ENCODE assay signal across 19 mouse cellular contexts in the genomic region with DNA sequence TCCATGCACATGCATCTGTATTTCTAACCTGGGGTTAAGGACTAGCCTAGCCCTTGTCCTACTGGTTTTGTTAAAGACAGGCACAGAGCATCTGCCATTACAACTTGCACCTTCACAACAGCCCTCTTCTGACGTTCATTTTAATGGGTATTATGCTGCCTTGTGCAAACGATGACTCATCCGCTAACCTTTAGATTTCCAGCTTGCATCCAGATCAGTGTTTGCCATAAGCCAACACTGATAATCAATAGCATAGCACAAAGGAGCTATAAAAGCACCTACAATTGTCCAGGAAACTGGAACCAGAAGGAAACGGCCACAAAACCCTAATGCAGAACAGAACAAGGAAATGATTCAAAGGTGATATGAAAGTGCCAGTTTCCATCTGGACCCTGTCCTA.
"Had no signal": no experiment of that assay in that cellular context is flagged by ENCODE, and none has a peak within 500 bp of the region (broad histone marks: within the 10 kb centered on the region; RNA-seq: fewer than 3 reads in every experiment).

No protein-coding gene starts in this region.

- ATAC-seq: lung, postnatal 0 days; midbrain, embryonic 13.5 days; midbrain, embryonic 16.5 days had no signal

- H3K4me1 ChIP-seq: liver, embryonic 13.5 days; midbrain, embryonic 13.5 days; neural tube, embryonic 13.5 days had no signal

- H3K4me2 ChIP-seq: limb, embryonic 13.5 days; liver, embryonic 13.5 days; lung, embryonic 14.5 days; midbrain, embryonic 13.5 days; neural tube, embryonic 13.5 days had no signal

- H3K27ac ChIP-seq: limb, embryonic 10.5 days; limb, embryonic 13.5 days; liver, embryonic 13.5 days; midbrain, embryonic 10.5 days; midbrain, embryonic 13.5 days; neural tube, embryonic 13.5 days had no signal

- DNase-seq: kidney, adult 11 months; kidney, adult 8-10 months; kidney, postnatal 25 days; liver; liver, embryonic 13.5 days; lung, embryonic 14.5 days; retina, postnatal 1 day; thymus, adult 2 months; thymus, postnatal 14 days; thymus, postnatal 4 days had no signal

- H3K27me3 ChIP-seq: liver, embryonic 13.5 days; megakaryocyte, embryonic 14.5 days; midbrain, embryonic 13.5 days had no signal

- H3K36me3 ChIP-seq: limb, embryonic 10.5 days; limb, embryonic 13.5 days; liver, embryonic 13.5 days; midbrain, embryonic 10.5 days; midbrain, embryonic 13.5 days; neural tube, embryonic 13.5 days had no signal

- H3K9me3 ChIP-seq: limb, embryonic 10.5 days; limb, embryonic 13.5 days; liver, embryonic 13.5 days; megakaryocyte, embryonic 14.5 days; midbrain, embryonic 10.5 days; midbrain, embryonic 13.5 days; neural tube, embryonic 13.5 days had no signal

- H3K9ac ChIP-seq: limb, embryonic 13.5 days; liver, embryonic 13.5 days; lung, embryonic 14.5 days; midbrain, embryonic 13.5 days; neural tube, embryonic 13.5 days had no signal

- H3K4me3 ChIP-seq: limb, embryonic 10.5 days; limb, embryonic 13.5 days; liver, embryonic 13.5 days; megakaryocyte, embryonic 14.5 days; midbrain, embryonic 10.5 days; midbrain, embryonic 13.5 days; myocyte; neural tube, embryonic 13.5 days had no signal
